Mouse (Mus musculus) lung, postnatal 0 days (tissue): ENCODE results near the gene Atp5c1.

Experiments used
- CTCF ChIP-seq: IDR thresholded peaks from 2 replicates; pipeline ENCODE4 v1.5.1; 2016; ENCODE audit warnings: antibody characterized with exemption, mild to moderate bottlenecking
- EP300 ChIP-seq: IDR thresholded peaks from 2 replicates; pipeline ENCODE4 v1.6.1; 2016; ENCODE audit warnings: antibody characterized with exemption, mild to moderate bottlenecking, control low read depth

- no peak for TF ChIP-seq CTCF
- TF ChIP-seq EP300: no peak
These were observed 45.3 kb downstream of the Atp5c1 start for GRCm38 (mm10) chr2:10034976-10035375.
